Mouse (Mus musculus) liver, adult 10 weeks (tissue): ENCODE data around the gene Exog. TPM values are rescaled to one million over a fixed set of nuclear protein-coding genes. Genes with fewer than 3 reads are reported as not detected.

Source experiments
- polyA plus RNA-seq: library from polyadenylated mRNA; stranded (reverse); fragments of 350-450 nt; fragmentation: Illumina TruSeq; extraction: RNeasy Lipid Tissue Mini Kit (QIAGEN cat#74804); gene quantifications from one replicate; pipeline ENCODE4 v1.2.3, GENCODE M21; 2014; ENCODE audit warnings: low read depth, low replicate concordance

Gene Exog
- polyA plus RNA-seq: 0.37 TPM

DNA sequence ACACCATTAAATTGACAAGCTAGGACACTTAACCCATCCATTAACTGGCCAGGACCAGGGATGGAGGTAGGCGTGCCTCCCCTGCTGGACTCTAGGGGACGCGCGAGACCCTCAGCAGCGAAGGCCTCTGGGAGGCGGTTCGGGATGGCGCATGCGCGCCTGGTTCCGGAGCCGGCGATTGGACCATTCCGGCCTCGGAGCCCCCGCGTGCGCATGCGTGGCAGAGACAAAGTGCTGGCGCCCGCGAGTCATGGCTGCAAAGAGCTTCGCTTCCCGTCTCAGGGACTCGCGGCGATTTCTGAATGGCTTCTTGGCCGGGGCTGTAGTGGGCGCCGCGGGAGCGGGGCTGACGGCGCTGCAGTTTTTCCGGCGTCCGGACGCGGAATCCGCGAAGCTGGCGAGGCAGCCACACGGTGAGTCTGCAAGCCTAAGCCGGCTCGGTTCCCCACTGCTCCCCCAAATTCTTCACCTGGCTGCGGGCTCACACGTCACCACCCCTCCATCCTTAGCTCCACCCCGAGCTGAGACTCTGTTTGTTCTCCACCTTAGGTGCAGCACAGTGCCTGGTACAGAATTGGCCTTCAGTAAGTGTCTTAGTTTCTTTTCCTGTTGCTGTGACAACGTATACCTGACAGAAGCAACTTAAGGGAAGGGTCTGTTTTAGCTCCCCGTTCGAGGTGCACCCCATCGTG, at the start of gene Exog:
Gene Exog (plus strand): TSS at position 206 of the 692 bp plus-strand sequence.

DNA sequence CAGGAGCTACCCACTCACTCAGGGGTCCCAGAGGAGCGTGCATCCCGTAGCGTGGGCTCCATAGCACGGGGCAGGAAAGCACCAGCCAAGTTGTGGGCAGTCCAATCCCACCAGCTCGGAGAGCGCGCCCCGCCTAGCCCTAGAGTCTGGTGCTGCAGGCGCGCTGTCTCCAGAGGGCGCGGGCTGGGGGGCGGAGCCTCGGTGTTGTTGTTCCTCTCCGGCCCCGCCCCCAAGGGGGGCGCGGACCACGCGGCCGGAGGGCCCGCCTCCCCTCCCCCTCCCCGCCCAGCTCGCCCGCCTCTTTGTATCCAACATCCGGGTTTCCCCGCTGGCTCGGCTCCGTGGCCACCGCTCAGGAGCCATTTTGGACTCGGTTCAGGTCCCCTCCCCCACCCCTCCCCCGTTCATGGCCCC, 42.9 kb upstream of the Exog start, which contains the start of gene Acvr2b:
Gene Acvr2b (plus strand): TSS at position 318 of the 414 bp plus-strand sequence.

Other genes starting within 250 kb of the Exog start
- not detected for gene Slc22a13, start 235.8 kb upstream of the Exog start, polyA plus RNA-seq
- 18.3 TPM for gene Oxsr1, start 122.5 kb upstream of the Exog start, polyA plus RNA-seq
- 9.2 TPM for gene Acaa1a, start 105.3 kb upstream of the Exog start, polyA plus RNA-seq
- gene Myd88, start 103.5 kb upstream of the Exog start, polyA plus RNA-seq: 5.0 TPM
- gene Xylb, start 87.6 kb upstream of the Exog start, polyA plus RNA-seq: 61.5 TPM
- gene Slc22a14, start 79.4 kb upstream of the Exog start, polyA plus RNA-seq: not detected
- gene Acvr2b, start 42.8 kb upstream of the Exog start, polyA plus RNA-seq: 0.19 TPM
- gene Scn5a, start 134.1 kb downstream of the Exog start, polyA plus RNA-seq: not detected